Mouse (Mus musculus): ENCODE data around the gene Hs3st5.
A peak's percentile ranks its signal among the peaks of the same experiment; 100 is the strongest.

Hs3st5 gene

GRCm38 (mm10) chr10:36805265-36805664 is 298.7 kb downstream of the Hs3st5 start:
- DNase-seq = no peak

- DNase-seq = no peak
Observed at GRCm38 (mm10) chr10:36805788-36806187, 299.2 kb downstream of the Hs3st5 start.

GRCm38 (mm10) chr10:36807007-36807406 is 300.4 kb downstream of the Hs3st5 start:
- DNase-seq = no peak

- DNase-seq = no peak
Observed at GRCm38 (mm10) chr10:36818867-36819266, 312.3 kb downstream of the Hs3st5 start.

GRCm38 (mm10) chr10:36829079-36829478 is 322.5 kb downstream of the Hs3st5 start:
- DNase-seq = no peak

GRCm38 (mm10) chr10:36832204-36832603 is 325.6 kb downstream of the Hs3st5 start:
- no peak for DNase-seq

GRCm38 (mm10) chr10:36834224-36834623 is 327.6 kb downstream of the Hs3st5 start:
- peak; percentile 9 for DNase-seq

- DNase-seq = no peak
Observed at GRCm38 (mm10) chr10:36835836-36836516, 329.4 kb downstream of the Hs3st5 start.

- no peak for DNase-seq
Observed at GRCm38 (mm10) chr10:36850231-36850630, 343.6 kb downstream of the Hs3st5 start.

- DNase-seq = no peak
Observed at GRCm38 (mm10) chr10:36862127-36862895, 355.7 kb downstream of the Hs3st5 start.
